Mouse (Mus musculus): ENCODE data around the gene Casd1. TPM values are rescaled to one million over a fixed set of nuclear protein-coding genes. Genes with fewer than 3 reads are reported as not detected.
"Not testable (repeated sequence)": the region's sequence is repeated elsewhere in the genome, so short reads cannot be mapped to it uniquely, and the experiment has no call there.

Gene Casd1
- total and polyA plus RNA-seq, 2 experiments: 9.1 to 25.4 TPM

- H3K79me2 ChIP-seq (ENCODE audit: control insufficient read depth, insufficient read depth, low read length): no peaks in the 10 kb centered on the region
Observed at GRCm38 (mm10) chr6:4652596-4653134, 52.0 kb downstream of the Casd1 start.

GRCm38 (mm10) chr6:4653741-4654140 lies 53.1 kb downstream of the Casd1 start:
- not testable (repeated sequence) for H3K36me3 ChIP-seq (ENCODE audit: control insufficient read depth, insufficient read depth, low read length); H3K4me1 ChIP-seq (ENCODE audit: control insufficient read depth, insufficient read depth, low read length); H3K4me3 ChIP-seq (ENCODE audit: insufficient read depth, low read depth, low read length); H3K9ac ChIP-seq (ENCODE audit: low read depth, low read length); H3K79me2 ChIP-seq (ENCODE audit: control insufficient read depth, insufficient read depth, low read length); H3K27ac ChIP-seq (replicated peaks; ENCODE audit: insufficient read depth, low read depth, low read length); H3K27me3 ChIP-seq (ENCODE audit: control insufficient read depth, insufficient read depth, low read length); DNase-seq (ENCODE audit: extremely low read depth, low read depth, low spot score)
- 96% methylated on average over 12 of the region's 12 CpGs for WGBS

More at GRCm38 (mm10) chr6:4652596-4653134, 52.0 kb downstream of the Casd1 start:
- Histone ChIP-seq H3K4me1 (ENCODE audit: control insufficient read depth, insufficient read depth, low read length) (no peaks in the 10 kb centered on the region), H3K27me3 (ENCODE audit: control insufficient read depth, insufficient read depth, low read length) (no peaks in the 10 kb centered on the region), H3K36me3 (ENCODE audit: control insufficient read depth, insufficient read depth, low read length) (no peaks in the 10 kb centered on the region), H3K27ac (replicated peaks; ENCODE audit: insufficient read depth, low read depth, low read length) (no peak overlapping the region), H3K4me3 (ENCODE audit: insufficient read depth, low read depth, low read length) (no peak overlapping the region), H3K9ac (ENCODE audit: low read depth, low read length) (no peak overlapping the region)
- no peak for TF ChIP-seq CTCF (IDR thresholded peaks at IDR 0.05; ENCODE audit: low read depth, low read length)
- no peak for TF ChIP-seq POLR2A (IDR thresholded peaks at IDR 0.05; ENCODE audit: extremely low read depth, insufficient read depth, low read length)
- WGBS: 91% methylated on average over 8 of the region's 8 CpGs
- no peak for DNase-seq (ENCODE audit: extremely low read depth, low read depth, low spot score)

GRCm38 (mm10) chr6:4655466-4655865 lies 54.8 kb downstream of the Casd1 start:
- no peaks in the 10 kb centered on the region for H3K36me3 ChIP-seq (ENCODE audit: control insufficient read depth, insufficient read depth, low read length)
- TF ChIP-seq POLR2A (IDR thresholded peaks at IDR 0.05; ENCODE audit: extremely low read depth, insufficient read depth, low read length) (no peak), CTCF (IDR thresholded peaks at IDR 0.05; ENCODE audit: low read depth, low read length) (no peak)
- H3K27me3 ChIP-seq (ENCODE audit: control insufficient read depth, insufficient read depth, low read length): no peaks in the 10 kb centered on the region
- no peaks in the 10 kb centered on the region for H3K4me1 ChIP-seq (ENCODE audit: control insufficient read depth, insufficient read depth, low read length)
- H3K27ac ChIP-seq (replicated peaks; ENCODE audit: insufficient read depth, low read depth, low read length): no peak overlapping the region
- H3K9ac ChIP-seq (ENCODE audit: low read depth, low read length): no peak overlapping the region
- H3K79me2 ChIP-seq (ENCODE audit: control insufficient read depth, insufficient read depth, low read length): no peaks in the 10 kb centered on the region
- no peak overlapping the region for H3K4me3 ChIP-seq (ENCODE audit: insufficient read depth, low read depth, low read length)
- DNase-seq (ENCODE audit: extremely low read depth, low read depth, low spot score): no peak
- WGBS: 62% methylated on average over 5 of the region's 5 CpGs

- DNase-seq (ENCODE audit: extremely low read depth, low read depth, low spot score): no peak
- H3K27me3 ChIP-seq (ENCODE audit: control insufficient read depth, insufficient read depth, low read length): no peaks in the 10 kb centered on the region
- no peak overlapping the region for H3K9ac ChIP-seq (ENCODE audit: low read depth, low read length)
- TF ChIP-seq CTCF (IDR thresholded peaks at IDR 0.05; ENCODE audit: low read depth, low read length): no peak
- no peak for TF ChIP-seq POLR2A (IDR thresholded peaks at IDR 0.05; ENCODE audit: extremely low read depth, insufficient read depth, low read length)
- H3K79me2 ChIP-seq (ENCODE audit: control insufficient read depth, insufficient read depth, low read length): no peaks in the 10 kb centered on the region
- H3K36me3 ChIP-seq (ENCODE audit: control insufficient read depth, insufficient read depth, low read length): no peaks in the 10 kb centered on the region
- no peaks in the 10 kb centered on the region for H3K4me1 ChIP-seq (ENCODE audit: control insufficient read depth, insufficient read depth, low read length)
- no peak overlapping the region for H3K4me3 ChIP-seq (ENCODE audit: insufficient read depth, low read depth, low read length)
- 93% methylated on average over 4 of the region's 4 CpGs for WGBS
- no peak overlapping the region for H3K27ac ChIP-seq (replicated peaks; ENCODE audit: insufficient read depth, low read depth, low read length)
Observed at GRCm38 (mm10) chr6:4655924-4656323, 55.3 kb downstream of the Casd1 start.

- WGBS: 88% methylated on average over 13 of the region's 13 CpGs
- no peaks in the 10 kb centered on the region for H3K36me3 ChIP-seq (ENCODE audit: control insufficient read depth, insufficient read depth, low read length)
- H3K79me2 ChIP-seq (ENCODE audit: control insufficient read depth, insufficient read depth, low read length): no peaks in the 10 kb centered on the region
- no peak overlapping the region for H3K4me3 ChIP-seq (ENCODE audit: insufficient read depth, low read depth, low read length)
- no peaks in the 10 kb centered on the region for H3K27me3 ChIP-seq (ENCODE audit: control insufficient read depth, insufficient read depth, low read length)
- no peaks in the 10 kb centered on the region for H3K4me1 ChIP-seq (ENCODE audit: control insufficient read depth, insufficient read depth, low read length)
- TF ChIP-seq CTCF (IDR thresholded peaks at IDR 0.05; ENCODE audit: low read depth, low read length): no peak
- no peak for TF ChIP-seq POLR2A (IDR thresholded peaks at IDR 0.05; ENCODE audit: extremely low read depth, insufficient read depth, low read length)
- DNase-seq (ENCODE audit: extremely low read depth, low read depth, low spot score): no peak
- H3K27ac ChIP-seq (replicated peaks; ENCODE audit: insufficient read depth, low read depth, low read length): no peak overlapping the region
- H3K9ac ChIP-seq (ENCODE audit: low read depth, low read length): no peak overlapping the region
Observed at GRCm38 (mm10) chr6:4658861-4659260, 58.2 kb downstream of the Casd1 start.

- Histone ChIP-seq H3K27ac (replicated peaks; ENCODE audit: insufficient read depth, low read depth, low read length) (no peak overlapping the region), H3K4me3 (ENCODE audit: insufficient read depth, low read depth, low read length) (no peak overlapping the region), H3K4me1 (ENCODE audit: control insufficient read depth, insufficient read depth, low read length) (no peaks in the 10 kb centered on the region), H3K79me2 (ENCODE audit: control insufficient read depth, insufficient read depth, low read length) (no peaks in the 10 kb centered on the region), H3K27me3 (ENCODE audit: control insufficient read depth, insufficient read depth, low read length) (no peaks in the 10 kb centered on the region), H3K36me3 (ENCODE audit: control insufficient read depth, insufficient read depth, low read length) (no peaks in the 10 kb centered on the region), H3K9ac (ENCODE audit: low read depth, low read length) (no peak overlapping the region)
- TF ChIP-seq POLR2A (IDR thresholded peaks at IDR 0.05; ENCODE audit: extremely low read depth, insufficient read depth, low read length): no peak
- TF ChIP-seq CTCF (IDR thresholded peaks at IDR 0.05; ENCODE audit: low read depth, low read length): no peak
- 68% methylated on average over 2 of the region's 2 CpGs for WGBS
- no peak for DNase-seq (ENCODE audit: extremely low read depth, low read depth, low spot score)
Observed at GRCm38 (mm10) chr6:4663516-4663915, 62.9 kb downstream of the Casd1 start.
